Mouse (Mus musculus) limb, embryonic 14.5 days (tissue): Measurements from ENCODE around the gene Cep95. TPM values are rescaled to one million over a fixed set of nuclear protein-coding genes. Genes with fewer than 3 reads are reported as not detected.

Experiments
- ATAC-seq: fragments of 200-750 bp; cut with Nextera tagmentation; 2 replicates; pipeline ENCODE4 v1.8.0; 2017; ENCODE audit warnings: low read depth, moderate number of reproducible peaks, moderate TSS enrichment; ENCODE audit not compliant: low FRiP score
- DNase-seq: peaks from one replicate; pipeline ENCODE4 v3.0.0-alpha.2; 2015; ENCODE audit warnings: low spot score
- H3K27ac ChIP-seq: fragments of 300-500 bp; sonication (generic); replicated peaks from 2 replicates; pipeline ENCODE4 v1.5.1; 2014; ENCODE audit warnings: low read depth, mild to moderate bottlenecking, low read length, moderate library complexity, mixed read lengths
- H3K27me3 ChIP-seq: fragments of 300-500 bp; sonication (generic); 2 replicates; pipeline ENCODE4 v1.6.1; 2014; ENCODE audit warnings: low read length, mixed read lengths; ENCODE audit not compliant: control insufficient read depth, insufficient read depth
- H3K36me3 ChIP-seq: fragments of 300-500 bp; sonication (generic); 2 replicates; pipeline ENCODE4 v1.6.1; 2014; ENCODE audit warnings: mild to moderate bottlenecking, low read length, moderate library complexity, mixed read lengths; ENCODE audit not compliant: control insufficient read depth, insufficient read depth
- H3K4me1 ChIP-seq: fragments of 300-500 bp; sonication (generic); 2 replicates; pipeline ENCODE4 v1.6.1; 2014; ENCODE audit warnings: antibody characterized with exemption, low read length, mixed read lengths; ENCODE audit not compliant: control insufficient read depth, insufficient read depth
- H3K4me2 ChIP-seq: fragments of 300-500 bp; sonication (generic); replicated peaks from 2 replicates; pipeline ENCODE4 v1.6.1; 2014; ENCODE audit warnings: low read depth, mild to moderate bottlenecking, low read length, moderate library complexity; ENCODE audit not compliant: severe bottlenecking
- H3K4me3 ChIP-seq: fragments of 300-500 bp; sonication (generic); replicated peaks from 2 replicates; pipeline ENCODE4 v1.5.1; 2014; ENCODE audit warnings: low read length
- H3K9ac ChIP-seq: fragments of 300-500 bp; sonication (generic); 2 replicates; pipeline ENCODE4 v1.6.1; 2014; ENCODE audit warnings: mild to moderate bottlenecking, low read depth, low read length, moderate library complexity; ENCODE audit not compliant: severe bottlenecking
- H3K9me3 ChIP-seq: fragments of 300-500 bp; sonication (generic); 2 replicates; pipeline ENCODE4 v1.6.1; 2016; ENCODE audit warnings: low read length; ENCODE audit not compliant: control insufficient read depth
- POLR2A ChIP-seq: fragments of 200-500 bp; IDR thresholded peaks from 2 replicates; pipeline ENCODE4 v1.8.0; 2012; ENCODE audit warnings: inconsistent platforms, mild to moderate bottlenecking, moderate library complexity, borderline replicate concordance; ENCODE audit not compliant: insufficient read depth, insufficient read length; ENCODE audit errors: extremely low read depth
- WGBS: fragments of 180-500 bp; shearing (Covaris S2); extraction: QIAGEN DNeasy Blood & Tissue Kit; methylation state at CpG from one replicate; pipeline ENCODE4 v1.1.7; 2014; 5-methylcytosine and 5-hydroxymethylcytosine counted together
- polyA plus RNA-seq, 2 experiments: library from polyadenylated mRNA; depleted of rRNA in 1 of 2; stranded (reverse) in 1 of 2; unstranded in 1 of 2; fragments of >200 nt; fragmentation: Nextera tagmentation in 1 of 2; extraction: Ambion mirVana in 1 of 2; gene quantifications; 2 replicates each; pipeline versions ENCODE4 v1.2.1 to v1.2.3; 2012 to 2014

Cep95 gene
- polyA plus RNA-seq, 2 experiments: 16.1 to 32.6 TPM

- peaks cover 65% of the 10 kb centered on the region for H3K36me3 ChIP-seq
Measured at GRCm38 (mm10) chr11:106767516-106767915, 21.5 kb upstream of the Cep95 start.

GRCm38 (mm10) chr11:106770195-106770974 lies 18.7 kb upstream of the Cep95 start:
- Histone ChIP-seq H3K4me1 (no peaks in the 10 kb centered on the region), H3K36me3 (peaks cover 87% of the 10 kb centered on the region), H3K27me3 (no peaks in the 10 kb centered on the region), H3K4me3 (no peak overlapping the region), H3K9me3 (peaks cover 9% of the 10 kb centered on the region; the same call in 1 of the 2 replicates), H3K4me2 (no peak overlapping the region), H3K9ac (no peak overlapping the region), H3K27ac (no peak overlapping the region)
- DNase-seq (no peak), ATAC-seq (no peak)
- no peak for TF ChIP-seq POLR2A
- 95% methylated on average over 9 of the region's 9 CpGs for WGBS

More at GRCm38 (mm10) chr11:106767516-106767915, 21.5 kb upstream of the Cep95 start:
- Histone ChIP-seq H3K27ac (no peak overlapping the region), H3K4me2 (no peak overlapping the region), H3K27me3 (no peaks in the 10 kb centered on the region), H3K9me3 (peaks cover 9% of the 10 kb centered on the region; the same call in 1 of the 2 replicates), H3K9ac (no peak overlapping the region), H3K4me3 (no peak overlapping the region), H3K4me1 (peaks cover 4% of the 10 kb centered on the region; the same call in 1 of the 2 replicates)
- 96% methylated on average over 4 of the region's 4 CpGs for WGBS
- TF ChIP-seq POLR2A: no peak
- DNase-seq: no peak
- no peak for ATAC-seq

GRCm38 (mm10) chr11:106773061-106773460 lies 16.0 kb upstream of the Cep95 start:
- no peaks in the 10 kb centered on the region for H3K4me1 ChIP-seq
- no peaks in the 10 kb centered on the region for H3K27me3 ChIP-seq
- no peak overlapping the region for H3K27ac ChIP-seq
- peaks cover 74% of the 10 kb centered on the region for H3K36me3 ChIP-seq
- H3K4me2 ChIP-seq: no peak overlapping the region
- 92% methylated on average over 9 of the region's 9 CpGs for WGBS
- TF ChIP-seq POLR2A: no peak
- ATAC-seq (no peak), DNase-seq (no peak)
- H3K9me3 ChIP-seq: 0 out of 2 replicates have a peak, but pooled peaks cover 3% of the 10 kb centered on the region
- no peak overlapping the region for H3K9ac ChIP-seq
- H3K4me3 ChIP-seq: no peak overlapping the region

GRCm38 (mm10) chr11:106776960-106777359 lies 12.1 kb upstream of the Cep95 start:
- DNase-seq (no peak), ATAC-seq (no peak)
- Histone ChIP-seq H3K4me3 (no peak overlapping the region), H3K9me3 (no peaks in the 10 kb centered on the region), H3K9ac (no peak overlapping the region), H3K36me3 (peaks cover 66% of the 10 kb centered on the region), H3K4me1 (no peaks in the 10 kb centered on the region), H3K27me3 (no peaks in the 10 kb centered on the region), H3K4me2 (no peak overlapping the region), H3K27ac (no peak overlapping the region)
- TF ChIP-seq POLR2A: no peak
- WGBS: 93% methylated on average over 4 of the region's 4 CpGs

- WGBS: 80% methylated on average over 3 of the region's 3 CpGs
- ATAC-seq (no peak), DNase-seq (no peak)
- Histone ChIP-seq H3K27me3 (no peaks in the 10 kb centered on the region), H3K27ac (no peak overlapping the region), H3K9me3 (no peaks in the 10 kb centered on the region), H3K4me2 (no peak overlapping the region), H3K9ac (no peak overlapping the region), H3K4me3 (no peak overlapping the region), H3K4me1 (no peaks in the 10 kb centered on the region), H3K36me3 (peaks cover 66% of the 10 kb centered on the region)
- no peak for TF ChIP-seq POLR2A
Measured at GRCm38 (mm10) chr11:106777395-106777794, 11.7 kb upstream of the Cep95 start.

GRCm38 (mm10) chr11:106778132-106778531 lies 10.9 kb upstream of the Cep95 start:
- no peak for TF ChIP-seq POLR2A
- no peak overlapping the region for H3K4me3 ChIP-seq
- no peak overlapping the region for H3K9ac ChIP-seq
- no peaks in the 10 kb centered on the region for H3K4me1 ChIP-seq
- no peaks in the 10 kb centered on the region for H3K9me3 ChIP-seq
- WGBS: 91% methylated on average over 7 of the region's 7 CpGs
- no peak overlapping the region for H3K27ac ChIP-seq
- ATAC-seq (no peak), DNase-seq (no peak)
- peaks cover 66% of the 10 kb centered on the region for H3K36me3 ChIP-seq
- H3K4me2 ChIP-seq: peak overlapping the region; percentile 71
- H3K27me3 ChIP-seq: no peaks in the 10 kb centered on the region
